Mouse (Mus musculus) midbrain, embryonic 13.5 days (tissue): ENCODE measurements at regions not wholly inside any gene's neighbourhood (a gene's known extent, or its start where the extent isn't known, plus 50 kb on each side); places are given as distances from the start of the nearest gene placed in this dataset.
A peak's percentile ranks its signal among the peaks of the same experiment; 100 is the strongest.
"Not testable (repeated sequence)": the region's sequence is repeated elsewhere in the genome, so short reads cannot be mapped to it uniquely, and the experiment has no call there.

Source experiments
- ATAC-seq: fragments of 200-750 bp; cut with Nextera tagmentation; 2 replicates; pipeline ENCODE4 v1.8.0; 2017; ENCODE audit warnings: mild to moderate bottlenecking, moderate TSS enrichment, moderate library complexity
- H3K27ac ChIP-seq: fragments of 300-500 bp; sonication (generic); 2 replicates; pipeline ENCODE4 v1.5.1; 2015; ENCODE audit warnings: inconsistent platforms, mild to moderate bottlenecking, moderate library complexity
- H3K27me3 ChIP-seq: fragments of 300-500 bp; sonication (generic); 2 replicates; pipeline ENCODE4 v1.6.1; 2015; ENCODE audit warnings: mild to moderate bottlenecking, inconsistent platforms
- H3K36me3 ChIP-seq: fragments of 300-500 bp; sonication (generic); 2 replicates; pipeline ENCODE4 v1.6.1; 2015; ENCODE audit warnings: mild to moderate bottlenecking, inconsistent platforms
- H3K4me1 ChIP-seq: fragments of 300-500 bp; sonication (generic); replicated peaks from 2 replicates; pipeline ENCODE4 v1.6.1; 2015; ENCODE audit warnings: inconsistent platforms
- H3K4me2 ChIP-seq: fragments of 300-500 bp; sonication (generic); replicated peaks from 2 replicates; pipeline ENCODE4 v1.6.1; 2015; ENCODE audit warnings: moderate library complexity, mild to moderate bottlenecking, inconsistent platforms
- H3K4me3 ChIP-seq: fragments of 300-500 bp; sonication (generic); replicated peaks from 2 replicates; pipeline ENCODE4 v1.5.1; 2015; ENCODE audit warnings: mild to moderate bottlenecking, inconsistent platforms
- H3K9ac ChIP-seq: fragments of 300-500 bp; sonication (generic); replicated peaks from 2 replicates; pipeline ENCODE4 v1.6.1; 2015; ENCODE audit warnings: mild to moderate bottlenecking, inconsistent platforms
- H3K9me3 ChIP-seq: fragments of 300-500 bp; sonication (generic); 2 replicates; pipeline ENCODE4 v1.6.1; 2016; ENCODE audit warnings: mild to moderate bottlenecking, inconsistent platforms
- WGBS: fragments of 180-500 bp; shearing (Covaris S2); methylation state at CpG from one replicate; pipeline ENCODE4 v1.1.7; 2015; 5-methylcytosine and 5-hydroxymethylcytosine counted together

- 94% methylated on average over 4 of the region's 4 CpGs for WGBS
- Histone ChIP-seq H3K4me2 (no peak overlapping the region), H3K4me1 (no peaks in the 10 kb centered on the region), H3K27ac (no peak overlapping the region), H3K4me3 (no peak overlapping the region), H3K9ac (no peak overlapping the region), H3K9me3 (no peaks in the 10 kb centered on the region), H3K27me3 (no peaks in the 10 kb centered on the region), H3K36me3 (no peaks in the 10 kb centered on the region)
- no peak for ATAC-seq
Observed at GRCm38 (mm10) chr4:67378632-67379031, 551.2 kb downstream of the Tlr4 start.

GRCm38 (mm10) chr4:67387834-67388233, 560.5 kb downstream of the Tlr4 start:
- WGBS = 89% methylated on average over 2 of the region's 2 CpGs
- no peak overlapping the region for H3K4me2 ChIP-seq

DNA sequence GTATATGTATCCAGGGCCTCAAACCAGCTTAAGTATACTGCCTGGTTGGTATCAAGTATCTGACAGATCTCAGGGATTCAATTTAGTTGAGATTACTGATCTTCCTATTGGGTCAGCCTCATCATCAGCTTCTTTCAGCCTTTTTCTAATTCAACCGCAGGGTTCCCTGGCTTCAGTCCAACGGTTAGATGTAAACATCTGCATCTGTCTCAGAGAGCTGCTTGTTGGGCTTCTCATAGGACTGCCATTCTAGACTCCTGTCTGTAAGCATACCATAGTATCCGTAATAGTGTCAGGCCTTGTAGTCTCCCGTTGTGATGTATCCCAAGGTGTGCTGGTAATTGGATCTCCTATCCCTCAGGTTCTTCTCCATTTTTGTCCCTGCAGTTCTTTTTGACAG, 575.6 kb downstream of the Tlr4 start:
- WGBS = 86% methylated on average over 4 of the region's 4 CpGs
- ATAC-seq = no peak
- no peak overlapping the region for H3K27ac ChIP-seq

More at GRCm38 (mm10) chr4:67387834-67388233, 560.5 kb downstream of the Tlr4 start:
- Histone ChIP-seq H3K4me3 (no peak overlapping the region), H3K27me3 (no peaks in the 10 kb centered on the region), H3K4me1 (no peaks in the 10 kb centered on the region), H3K27ac (no peak overlapping the region), H3K36me3 (no peaks in the 10 kb centered on the region), H3K9me3 (no peaks in the 10 kb centered on the region), H3K9ac (no peak overlapping the region)
- ATAC-seq = no peak

GRCm38 (mm10) chr4:67424064-67424463, 596.7 kb downstream of the Tlr4 start:
- Histone ChIP-seq H3K9me3 (no peaks in the 10 kb centered on the region), H3K9ac (no peak overlapping the region), H3K4me1 (no peaks in the 10 kb centered on the region), H3K36me3 (no peaks in the 10 kb centered on the region), H3K4me2 (no peak overlapping the region), H3K4me3 (no peak overlapping the region), H3K27me3 (no peaks in the 10 kb centered on the region), H3K27ac (no peak overlapping the region)
- ATAC-seq = no peak
- 92% methylated on average over 1 of the region's 1 CpGs for WGBS

More for the DNA sequence above, 575.6 kb downstream of the Tlr4 start:
- Histone ChIP-seq H3K36me3 (no peaks in the 10 kb centered on the region), H3K27me3 (no peaks in the 10 kb centered on the region), H3K4me2 (no peak overlapping the region), H3K4me1 (no peaks in the 10 kb centered on the region), H3K9me3 (no peaks in the 10 kb centered on the region), H3K9ac (no peak overlapping the region), H3K4me3 (no peak overlapping the region)

DNA sequence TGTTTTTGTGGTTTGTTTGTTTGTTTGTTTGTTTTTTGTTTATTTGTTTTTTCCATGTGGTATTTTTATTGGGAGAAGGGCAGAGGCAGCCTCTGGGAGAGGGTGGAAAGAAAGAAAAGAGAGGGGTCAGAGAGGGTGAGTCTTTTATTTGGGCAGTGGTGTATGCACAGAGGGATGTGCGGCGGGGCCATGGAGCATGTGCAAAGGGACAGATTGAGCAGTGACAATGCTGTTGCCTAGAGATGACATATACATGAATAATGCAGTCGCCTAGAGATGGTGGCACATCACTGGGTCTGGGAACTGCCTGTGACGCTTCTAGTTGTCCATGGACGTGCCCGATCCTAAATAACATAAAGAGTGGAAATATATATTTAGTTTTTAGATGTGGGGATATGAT, 598.3 kb downstream of the Tlr4 start:
- Histone ChIP-seq H3K4me1 (no peaks in the 10 kb centered on the region), H3K9me3 (no peaks in the 10 kb centered on the region), H3K27me3 (no peaks in the 10 kb centered on the region), H3K4me3 (no peak overlapping the region), H3K36me3 (no peaks in the 10 kb centered on the region), H3K4me2 (no peak overlapping the region), H3K27ac (no peak overlapping the region), H3K9ac (no peak overlapping the region)
- WGBS = 75% methylated on average over 6 of the region's 6 CpGs
- no peak for ATAC-seq

- H3K9me3 ChIP-seq = no peaks in the 10 kb centered on the region
- no peak overlapping the region for H3K4me3 ChIP-seq
- H3K4me2 ChIP-seq = no peak overlapping the region
- H3K9ac ChIP-seq = no peak overlapping the region
- no peaks in the 10 kb centered on the region for H3K4me1 ChIP-seq
- ATAC-seq = no peak
- H3K27me3 ChIP-seq = no peaks in the 10 kb centered on the region
- no peaks in the 10 kb centered on the region for H3K36me3 ChIP-seq
- H3K27ac ChIP-seq = no peak overlapping the region
- WGBS = 92% methylated on average over 3 of the region's 3 CpGs
Observed at GRCm38 (mm10) chr4:67447835-67448234, 620.5 kb downstream of the Tlr4 start.

GRCm38 (mm10) chr4:67459871-67460270, 632.5 kb downstream of the Tlr4 start:
- H3K4me2 ChIP-seq = not testable (repeated sequence)

DNA sequence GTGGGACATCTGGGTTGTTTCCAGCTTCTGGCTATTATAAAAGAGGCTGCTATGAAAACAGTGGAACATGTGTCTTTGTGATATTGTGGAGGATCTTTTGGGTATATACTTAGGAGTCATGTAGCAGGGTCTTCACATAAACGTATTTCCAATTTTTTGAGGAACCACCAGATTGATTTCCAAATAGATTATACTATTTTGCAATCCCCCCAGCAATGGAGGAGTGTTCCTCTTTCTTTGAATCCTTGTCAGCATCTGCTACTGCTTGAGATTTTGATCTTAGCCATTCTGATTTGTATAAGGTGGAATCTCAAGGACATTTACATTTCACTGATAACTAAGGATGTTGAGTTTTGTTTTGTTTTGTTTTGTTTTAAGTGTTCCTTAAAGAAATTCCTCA, 645.6 kb downstream of the Tlr4 start:
- Histone ChIP-seq H3K4me2 (no peak overlapping the region), H3K36me3 (no peaks in the 10 kb centered on the region), H3K27ac (no peak overlapping the region), H3K27me3 (no peaks in the 10 kb centered on the region), H3K9me3 (no peaks in the 10 kb centered on the region), H3K9ac (no peak overlapping the region), H3K4me1 (0 out of 2 replicates have a peak, but pooled peaks cover 4% of the 10 kb centered on the region), H3K4me3 (no peak overlapping the region)
- ATAC-seq = no peak
- WGBS = 77% methylated on average over 1 of the region's 1 CpGs

More at GRCm38 (mm10) chr4:67459871-67460270, 632.5 kb downstream of the Tlr4 start:
- H3K9me3 ChIP-seq, H3K4me1 ChIP-seq, H3K36me3 ChIP-seq, H3K27ac ChIP-seq, ATAC-seq, H3K9ac ChIP-seq, H3K27me3 ChIP-seq, H3K4me3 ChIP-seq: not testable (repeated sequence)
- 94% methylated on average over 2 of the region's 2 CpGs for WGBS

DNA sequence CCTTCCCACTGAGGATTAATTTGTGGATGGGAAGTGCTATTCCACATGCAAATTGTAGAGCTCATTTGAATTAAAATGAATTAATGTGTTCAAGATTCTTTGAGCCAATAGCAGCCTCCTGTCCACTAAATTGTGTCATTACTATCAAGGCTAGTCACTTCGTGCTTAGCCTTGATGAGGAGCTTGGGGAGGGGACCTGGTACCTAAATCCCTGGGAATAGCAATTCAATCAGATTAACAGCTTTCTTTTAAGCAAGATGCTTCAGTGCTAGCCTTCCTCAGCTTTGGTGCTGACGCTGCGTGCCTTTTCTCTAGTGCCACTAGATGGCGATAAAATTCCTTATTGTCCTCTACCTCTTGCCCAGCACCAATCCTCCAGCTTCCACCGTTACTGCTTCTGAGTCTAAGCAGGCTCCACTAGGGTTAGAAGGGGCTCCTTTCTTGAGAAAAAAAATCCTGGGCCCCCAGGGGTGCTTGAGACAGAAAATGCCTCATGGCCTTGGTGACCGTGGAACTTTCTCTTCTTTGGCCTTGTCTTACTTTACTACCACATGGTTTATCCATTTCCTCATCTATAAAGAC, 650.0 kb downstream of the Tlr4 start:
- no peaks in the 10 kb centered on the region for H3K9me3 ChIP-seq
- no peak overlapping the region for H3K4me3 ChIP-seq
- H3K36me3 ChIP-seq = no peaks in the 10 kb centered on the region
- H3K9ac ChIP-seq = no peak overlapping the region
- WGBS = 13% methylated on average over 6 of the region's 6 CpGs
- H3K27me3 ChIP-seq = no peaks in the 10 kb centered on the region
- ATAC-seq = peak; percentile 98
- H3K27ac ChIP-seq = no peak overlapping the region
- H3K4me1 ChIP-seq = 0 out of 2 replicates have a peak, but pooled peaks cover 4% of the 10 kb centered on the region
- H3K4me2 ChIP-seq = no peak overlapping the region

GRCm38 (mm10) chr4:67478081-67478480, 650.7 kb downstream of the Tlr4 start:
- 50% methylated on average over 2 of the region's 2 CpGs for whole genome bisulfite sequencing
- Histone ChIP-seq H3K9me3 (no peaks in the 10 kb centered on the region), H3K4me3 (no peak overlapping the region), H3K27ac (no peak overlapping the region), H3K4me2 (no peak overlapping the region), H3K4me1 (0 out of 2 replicates have a peak, but pooled peaks cover 4% of the 10 kb centered on the region), H3K27me3 (no peaks in the 10 kb centered on the region), H3K9ac (no peak overlapping the region), H3K36me3 (no peaks in the 10 kb centered on the region)
- ATAC-seq = no peak

GRCm38 (mm10) chr4:67522235-67522634, 694.9 kb downstream of the Tlr4 start:
- no peak overlapping the region for H3K4me2 ChIP-seq
- no peaks in the 10 kb centered on the region for H3K36me3 ChIP-seq
- H3K4me1 ChIP-seq = no peaks in the 10 kb centered on the region
- no peak for ATAC-seq
- no peak overlapping the region for H3K27ac ChIP-seq
- no peak overlapping the region for H3K9ac ChIP-seq
- WGBS = 88% methylated on average over 4 of the region's 4 CpGs
- no peaks in the 10 kb centered on the region for H3K9me3 ChIP-seq
- H3K4me3 ChIP-seq = no peak overlapping the region
- H3K27me3 ChIP-seq = no peaks in the 10 kb centered on the region

- Histone ChIP-seq H3K4me2 (no peak overlapping the region), H3K9ac (no peak overlapping the region), H3K4me3 (no peak overlapping the region), H3K27ac (no peak overlapping the region), H3K27me3 (no peaks in the 10 kb centered on the region), H3K9me3 (no peaks in the 10 kb centered on the region), H3K36me3 (no peaks in the 10 kb centered on the region), H3K4me1 (no peaks in the 10 kb centered on the region)
- ATAC-seq = no peak
- WGBS = 85% methylated on average over 2 of the region's 2 CpGs
Observed at GRCm38 (mm10) chr4:67523158-67523557, 695.8 kb downstream of the Tlr4 start.

- ATAC-seq = no peak
- no peaks in the 10 kb centered on the region for H3K27me3 ChIP-seq
Observed at GRCm38 (mm10) chr4:67529586-67529985, 702.2 kb downstream of the Tlr4 start.

More at GRCm38 (mm10) chr4:67529586-67529985, 702.2 kb downstream of the Tlr4 start:
- Histone ChIP-seq H3K9me3 (no peaks in the 10 kb centered on the region), H3K27ac (no peak overlapping the region), H3K4me1 (no peaks in the 10 kb centered on the region), H3K4me2 (no peak overlapping the region), H3K36me3 (no peaks in the 10 kb centered on the region), H3K9ac (no peak overlapping the region), H3K4me3 (no peak overlapping the region)
- WGBS = 76% methylated on average over 3 of the region's 3 CpGs
